Mouse (Mus musculus) liver, embryonic 12.5 days (tissue): ENCODE data around the gene Stat5a. TPM values are rescaled to one million over a fixed set of nuclear protein-coding genes. Genes with fewer than 3 reads are reported as not detected.

ENCODE experiments used
- ATAC-seq: fragments of 200-750 bp; cut with Nextera tagmentation; 2 replicates; pipeline ENCODE4 v1.8.0; 2017; ENCODE audit warnings: moderate number of reproducible peaks, mild to moderate bottlenecking, moderate library complexity
- H3K27ac ChIP-seq: fragments of 300-500 bp; sonication (generic); 2 replicates; pipeline ENCODE4 v1.5.1; 2016; ENCODE audit warnings: mild to moderate bottlenecking
- H3K27me3 ChIP-seq: fragments of 300-500 bp; sonication (generic); replicated peaks from 2 replicates; pipeline ENCODE4 v1.6.1; 2016; ENCODE audit warnings: mild to moderate bottlenecking, moderate library complexity
- H3K36me3 ChIP-seq: fragments of 300-500 bp; sonication (generic); 2 replicates; pipeline ENCODE4 v1.6.1; 2016; ENCODE audit warnings: mild to moderate bottlenecking, moderate library complexity
- H3K4me1 ChIP-seq: fragments of 300-500 bp; sonication (generic); 2 replicates; pipeline ENCODE4 v1.6.1; 2016
- H3K4me2 ChIP-seq: fragments of 300-500 bp; sonication (generic); 2 replicates; pipeline ENCODE4 v1.6.1; 2016; ENCODE audit warnings: mild to moderate bottlenecking, moderate library complexity
- H3K4me3 ChIP-seq: fragments of 300-500 bp; sonication (generic); 2 replicates; pipeline ENCODE4 v1.5.1; 2016; ENCODE audit warnings: mild to moderate bottlenecking, moderate library complexity
- H3K9ac ChIP-seq: fragments of 300-500 bp; sonication (generic); 2 replicates; pipeline ENCODE4 v1.6.1; 2016; ENCODE audit warnings: mild to moderate bottlenecking, moderate library complexity
- H3K9me3 ChIP-seq: fragments of 300-500 bp; sonication (generic); replicated peaks from 2 replicates; pipeline ENCODE4 v1.6.1; 2016; ENCODE audit warnings: mild to moderate bottlenecking, moderate library complexity
- WGBS: fragments of 180-500 bp; shearing (Covaris S2); methylation state at CpG from one replicate; pipeline ENCODE4 v1.1.7; 2016; ENCODE audit not compliant: insufficient replicate concordance; 5-methylcytosine and 5-hydroxymethylcytosine counted together
- polyA plus RNA-seq: library from polyadenylated mRNA; unstranded; fragments of >200 nt; fragmentation: Nextera tagmentation; extraction: Ambion mirVana; gene quantifications from 2 replicates; pipeline ENCODE4 v1.2.1, GENCODE M21; 2016

The Stat5a gene
- polyA plus RNA-seq, 1 experiment from 2014 or later = 16.0 TPM

DNA sequence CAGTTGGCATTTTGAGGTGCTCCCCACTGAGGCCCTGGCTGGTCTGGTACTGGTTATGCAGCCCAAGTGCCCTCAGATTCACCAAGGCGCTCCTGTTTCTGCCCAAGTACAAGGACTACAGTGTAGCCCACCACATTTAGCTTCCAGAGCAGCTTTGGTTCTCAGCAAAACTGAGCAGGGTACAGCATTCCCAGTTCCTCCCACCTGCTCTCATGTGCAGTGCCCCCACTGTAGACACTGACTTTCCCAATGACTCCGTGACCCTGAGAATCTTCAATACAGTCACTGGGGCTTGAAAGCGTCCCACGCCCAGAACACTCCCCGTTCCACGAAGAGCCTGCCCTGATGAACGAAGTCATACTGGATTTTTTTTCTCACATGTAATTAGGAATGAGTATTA is 71.5 kb downstream of the Stat5a start:
- Histone ChIP-seq H3K27me3 (no peaks in the 10 kb centered on the region), H3K4me1 (peaks cover 61% of the 10 kb centered on the region), H3K9ac (no peak overlapping the region), H3K9me3 (no peaks in the 10 kb centered on the region), H3K4me2 (peak overlapping the region; percentile 66; the same call in 1 of the 2 replicates), H3K4me3 (no peak overlapping the region), H3K36me3 (peaks cover 16% of the 10 kb centered on the region), H3K27ac (no peak overlapping the region)
- no peak for ATAC-seq
- 79% methylated on average over 7 of the region's 7 CpGs for WGBS

- peak overlapping the region; percentile 49 for H3K4me3 ChIP-seq
- peaks cover 16% of the 10 kb centered on the region for H3K36me3 ChIP-seq
- H3K27me3 ChIP-seq = no peaks in the 10 kb centered on the region
- H3K9ac ChIP-seq = peak overlapping the region; percentile 58
- peak overlapping the region; percentile 61 for H3K27ac ChIP-seq
- ATAC-seq = peak; percentile 30; the same call in 1 of the 2 replicates
- H3K4me2 ChIP-seq = peak overlapping the region; percentile 66
- 59% methylated on average over 12 of the region's 12 CpGs for WGBS
- H3K4me1 ChIP-seq = peaks cover 68% of the 10 kb centered on the region
- H3K9me3 ChIP-seq = no peaks in the 10 kb centered on the region
These were observed 72.2 kb downstream of the Stat5a start for GRCm38 (mm10) chr11:100931254-100931921.

Other genes with a start within 250 kb of the Stat5a start
- 22.5 and 24.4 TPM in 2 replicates for gene Nkiras2, start 240.1 kb upstream of the Stat5a start, polyA plus RNA-seq
- gene Dnajc7, start 239.2 kb upstream of the Stat5a start, polyA plus RNA-seq = 109 and 122 TPM in 2 replicates
- 0.32 TPM in 1 of 2 replicates, not detected in the other for gene Zfp385c, start 166.9 kb upstream of the Stat5a start, polyA plus RNA-seq
- 1.5 and 2.1 TPM in 2 replicates for gene Dhx58, start 155.1 kb upstream of the Stat5a start, polyA plus RNA-seq
- gene Kat2a, start 146.9 kb upstream of the Stat5a start, polyA plus RNA-seq = 39.4 and 40.2 TPM in 2 replicates
- 0.29 and 0.33 TPM in 2 replicates for gene Hspb9, start 145.5 kb upstream of the Stat5a start, polyA plus RNA-seq
- 15.9 and 18.1 TPM in 2 replicates for gene Rab5c, start 121.1 kb upstream of the Stat5a start, polyA plus RNA-seq
- not detected in 2 replicates for gene Kcnh4, start 99.4 kb upstream of the Stat5a start, polyA plus RNA-seq
- not detected in 2 replicates for gene Hcrt, start 96.4 kb upstream of the Stat5a start, polyA plus RNA-seq
- 2.1 and 2.4 TPM in 2 replicates for gene Ghdc, start 88.4 kb upstream of the Stat5a start, polyA plus RNA-seq
- 31.6 and 33.7 TPM in 2 replicates for gene Stat5b, start 8.6 kb upstream of the Stat5a start, polyA plus RNA-seq
- 37.3 and 40.1 TPM in 2 replicates for gene Stat3, start 80.2 kb downstream of the Stat5a start, polyA plus RNA-seq
- gene Cavin1, start 111.5 kb downstream of the Stat5a start, polyA plus RNA-seq = 28.9 and 30.0 TPM in 2 replicates
- 56.5 and 57.6 TPM in 2 replicates for gene Atp6v0a1, start 150.1 kb downstream of the Stat5a start, polyA plus RNA-seq
- gene Naglu, start 210.7 kb downstream of the Stat5a start, polyA plus RNA-seq = 6.3 and 7.0 TPM in 2 replicates
- gene Hsd17b1, start 219.1 kb downstream of the Stat5a start, polyA plus RNA-seq = 0.08 TPM in 1 of 2 replicates, not detected in the other
- gene Coasy, start 223.2 kb downstream of the Stat5a start, polyA plus RNA-seq = 26.4 and 28.5 TPM in 2 replicates
- 34.9 and 35.7 TPM in 2 replicates for gene Mlx, start 227.9 kb downstream of the Stat5a start, polyA plus RNA-seq
- gene Psmc3ip, start 236.1 kb downstream of the Stat5a start, polyA plus RNA-seq = 28.2 and 28.3 TPM in 2 replicates